ENCODE assay signal across 13 mouse cellular contexts in the genomic region with DNA sequence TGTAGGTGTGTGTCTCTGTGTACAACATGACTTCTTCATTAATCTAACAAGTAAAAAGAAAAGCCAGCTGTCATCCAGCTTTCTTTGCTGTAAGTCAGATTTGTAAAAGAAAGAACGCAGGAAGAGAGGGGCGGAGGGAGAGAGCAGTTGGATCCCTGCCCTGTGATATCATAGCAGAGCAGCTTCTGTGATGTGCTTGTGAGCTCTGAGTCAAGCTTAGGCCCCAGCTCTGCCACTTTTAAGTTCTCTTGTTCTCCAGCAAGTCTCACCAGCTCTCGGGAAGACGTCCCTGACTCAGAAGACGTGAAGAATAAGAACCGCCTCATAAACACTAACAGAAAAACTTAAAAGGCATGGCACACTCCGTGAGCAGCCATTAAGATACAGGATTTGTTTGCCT. TPM values are rescaled to one million over a fixed set of nuclear protein-coding genes. Genes with fewer than 3 reads are reported as not detected.
A peak's percentile ranks its signal among the peaks of the same experiment; 100 is the strongest.
DNase-seq lines count a peak whose midpoint lies in the region; ATAC-seq and TF ChIP-seq lines count a peak whose summit lies in the region.
"Had no signal": no experiment of that assay in that cellular context is flagged by ENCODE, and none has a peak within 500 bp of the region (broad histone marks: within the 10 kb centered on the region; RNA-seq: fewer than 3 reads in every experiment).

No protein-coding gene starts in this region.

- TF ChIP-seq CTCF in kidney, postnatal 0 days (IDR thresholded peaks at IDR 0.05; ENCODE audit: low read depth) = no peak

- 0 out of 2 replicates have a peak, but pooled peaks cover 13% of the 10 kb centered on the region for H3K36me3 ChIP-seq in kidney, postnatal 0 days (ENCODE audit: insufficient read depth, low read length)
- peaks cover 20% of the 10 kb centered on the region for H3K36me3 ChIP-seq in embryonic facial prominence, embryonic 15.5 days
- no peaks in the 10 kb centered on the region; the same call in 1 of the 2 replicates for H3K36me3 ChIP-seq in liver, embryonic 11.5 days (ENCODE audit: control insufficient read depth, insufficient read depth, low read length)

- no peak overlapping the region for H3K4me3 ChIP-seq in kidney, postnatal 0 days (replicated peaks; ENCODE audit: low read depth, low read length)
- H3K4me3 ChIP-seq in embryonic facial prominence, embryonic 15.5 days (replicated peaks) = no peak overlapping the region
- H3K4me3 ChIP-seq in liver, embryonic 11.5 days (ENCODE audit: low read depth, low read length) = no peak overlapping the region
- H3K4me3 ChIP-seq: limb, embryonic 13.5 days; neural tube, embryonic 12.5 days had no signal

- intact Hi-C loops in left cerebral cortex, postnatal 4 days (cut with DNase I) = no loop called here

- DNase-seq in frontal cortex, postnatal 10 days (ENCODE audit: low spot score in 2 of 2) = no peak
- peak; percentile 54 for DNase-seq in kidney, postnatal 0 days (ENCODE audit: low spot score)
- no peak for DNase-seq in kidney, postnatal 14 days
- DNase-seq in NIH3T3 (ENCODE audit: low read depth) = peak; percentile 70
- DNase-seq in left cerebral cortex, postnatal 4 days = no peak
- no peak for DNase-seq in liver, embryonic 11.5 days (ENCODE audit: low spot score)
- DNase-seq: cerebellum, postnatal 14 days; kidney, adult 2 months; layer of hippocampus, adult 9-11 months had no signal

- peak; percentile 80 for ATAC-seq in frontal cortex, adult (ENCODE audit: low TSS enrichment)
- no peak for ATAC-seq in kidney, postnatal 0 days (replicated peaks; ENCODE audit: low FRiP score, low read depth)
- no peak for ATAC-seq in embryonic facial prominence, embryonic 15.5 days (ENCODE audit: insufficient number of reproducible peaks, low FRiP score, low TSS enrichment, low read depth)
- no peak for ATAC-seq in liver, embryonic 11.5 days (replicated peaks; ENCODE audit: low FRiP score)

- no peaks in the 10 kb centered on the region for H3K27me3 ChIP-seq in kidney, postnatal 0 days (ENCODE audit: insufficient read depth, low read length)
- H3K27me3 ChIP-seq in embryonic facial prominence, embryonic 15.5 days = no peaks in the 10 kb centered on the region
- no peaks in the 10 kb centered on the region for H3K27me3 ChIP-seq in liver, embryonic 11.5 days (replicated peaks; ENCODE audit: control insufficient read depth, insufficient read depth, low read length)
- H3K27me3 ChIP-seq: limb, embryonic 13.5 days; neural tube, embryonic 12.5 days had no signal

- H3K27ac ChIP-seq in kidney, postnatal 0 days = peak overlapping the region; percentile 10; the same call in 1 of the 2 replicates
- 0 out of 2 replicates have a peak overlapping the region, but pooled peaks have one; percentile 48 for H3K27ac ChIP-seq in embryonic facial prominence, embryonic 15.5 days (replicated peaks)
- H3K27ac ChIP-seq in liver, embryonic 11.5 days (ENCODE audit: low read depth, low read length) = no peak overlapping the region
- H3K27ac ChIP-seq: limb, embryonic 13.5 days; neural tube, embryonic 12.5 days had no signal

- H3K9me3 ChIP-seq in kidney, postnatal 0 days (replicated peaks; ENCODE audit: low read length) = no peaks in the 10 kb centered on the region
- no peaks in the 10 kb centered on the region for H3K9me3 ChIP-seq in embryonic facial prominence, embryonic 15.5 days (replicated peaks)
- H3K9me3 ChIP-seq in liver, embryonic 11.5 days (ENCODE audit: control insufficient read depth, low read length) = no peaks in the 10 kb centered on the region
- H3K9me3 ChIP-seq: limb, embryonic 13.5 days; neural tube, embryonic 12.5 days had no signal

- 55% methylated on average over 7 of the region's 7 CpGs for WGBS in kidney, postnatal 0 days
- 43% methylated on average over 7 of the region's 7 CpGs for WGBS in embryonic facial prominence, embryonic 15.5 days
- 71% methylated on average over 7 of the region's 7 CpGs for WGBS in liver, embryonic 11.5 days

- no peak overlapping the region for H3K4me2 ChIP-seq in kidney, postnatal 0 days (ENCODE audit: low read length)
- no peak overlapping the region for H3K4me2 ChIP-seq in embryonic facial prominence, embryonic 15.5 days (replicated peaks)
- no peak overlapping the region for H3K4me2 ChIP-seq in liver, embryonic 11.5 days
- H3K4me2 ChIP-seq: limb, embryonic 13.5 days; neural tube, embryonic 12.5 days had no signal

- no peak overlapping the region for H3K9ac ChIP-seq in kidney, postnatal 0 days (ENCODE audit: low read depth, low read length)
- H3K9ac ChIP-seq in embryonic facial prominence, embryonic 15.5 days = no peak overlapping the region
- no peak overlapping the region for H3K9ac ChIP-seq in liver, embryonic 11.5 days (ENCODE audit: low read depth, low read length)
- H3K9ac ChIP-seq: limb, embryonic 13.5 days; neural tube, embryonic 12.5 days had no signal

- peaks cover 31% of the 10 kb centered on the region for H3K4me1 ChIP-seq in kidney, postnatal 0 days (replicated peaks; ENCODE audit: insufficient read depth, low read length)
- peaks cover 21% of the 10 kb centered on the region for H3K4me1 ChIP-seq in embryonic facial prominence, embryonic 15.5 days
- H3K4me1 ChIP-seq in liver, embryonic 11.5 days (replicated peaks; ENCODE audit: control insufficient read depth, insufficient read depth, low read length) = peaks cover 24% of the 10 kb centered on the region

RNA-seq across cellular contexts. Expression of a gene that starts 31.8 kb away (rescaled TPM):
- 33.2 and 36.7 TPM in 2 replicates for polyA plus RNA-seq in kidney, postnatal 0 days (2015; fragmentation: Nextera tagmentation; extraction: Ambion mirVana)
- polyA plus RNA-seq in embryonic facial prominence, embryonic 15.5 days (2015; fragmentation: Nextera tagmentation; extraction: Ambion mirVana) = 31.3 and 33.6 TPM in 2 replicates
- 10 to 100 TPM; 50.5 to 53.3 TPM for total RNA-seq in left cerebral cortex, postnatal 4 days (2021)
- 16.1 and 17.7 TPM in 2 replicates for polyA plus RNA-seq in liver, embryonic 11.5 days (2014; fragmentation: Nextera tagmentation; extraction: Ambion mirVana)

Comparison
In these comparisons a context has a peak if more than half of its experiments do, and no peak if none do; other contexts are left out.
1. DNase-seq: peak in kidney, postnatal 0 days (single experiment) and NIH3T3 (single experiment); none in frontal cortex, postnatal 10 days (0 of 2), kidney, postnatal 14 days (single experiment), left cerebral cortex, postnatal 4 days (single experiment) and liver, embryonic 11.5 days (single experiment).